Mouse (Mus musculus): ENCODE data around the gene Mtmr10. TPM values are rescaled to one million over a fixed set of nuclear protein-coding genes. Genes with fewer than 3 reads are reported as not detected.

Mtmr10 gene
- total RNA-seq, 2 experiments from 2014 or later, result 17.3 to 19.0 TPM

GRCm38 (mm10) chr7:64371940-64372878 is 84.8 kb downstream of the Mtmr10 start:
- no peak for DNase-seq (ENCODE audit: low spot score)

GRCm38 (mm10) chr7:64373147-64373829 is 85.8 kb downstream of the Mtmr10 start:
- DNase-seq (ENCODE audit: low spot score), result no peak

GRCm38 (mm10) chr7:64373830-64374562 is 86.5 kb downstream of the Mtmr10 start, which contains the start of gene Fan1:
Gene Fan1, minus strand, starts transcription at chr7:64374095.
- peak; percentile 87 for DNase-seq (ENCODE audit: low spot score)

Small RNA genes within 50 kb of the gene (microRNA-seq; reads per million reads assigned to microRNA genes)
- not detected for gene Mir6416

Other genes starting within 250 kb of the Mtmr10 start
- under 1 TPM; 0.16 to 0.55 TPM for gene Trpm1, start 133.8 kb upstream of the Mtmr10 start, total RNA-seq (2021)
- gene Fan1, start 86.4 kb downstream of the Mtmr10 start, total RNA-seq (2021), result 1 to 10 TPM; 6.6 to 7.9 TPM
- gene Mphosph10, start 104.6 kb downstream of the Mtmr10 start, total RNA-seq (2021), result 10 to 100 TPM; 17.3 to 18.4 TPM
- 100 to 1,000 TPM in 1 of 2 experiments, 10 to 100 TPM in 1; 97.0 to 111 TPM for gene Mcee, start 105.0 kb downstream of the Mtmr10 start, total RNA-seq (2021)
- gene Apba2, start 214.1 kb downstream of the Mtmr10 start, total RNA-seq (2021), result not detected

All from gastrocnemius, adult 18-20 months (tissue).